In the genomic region with DNA sequence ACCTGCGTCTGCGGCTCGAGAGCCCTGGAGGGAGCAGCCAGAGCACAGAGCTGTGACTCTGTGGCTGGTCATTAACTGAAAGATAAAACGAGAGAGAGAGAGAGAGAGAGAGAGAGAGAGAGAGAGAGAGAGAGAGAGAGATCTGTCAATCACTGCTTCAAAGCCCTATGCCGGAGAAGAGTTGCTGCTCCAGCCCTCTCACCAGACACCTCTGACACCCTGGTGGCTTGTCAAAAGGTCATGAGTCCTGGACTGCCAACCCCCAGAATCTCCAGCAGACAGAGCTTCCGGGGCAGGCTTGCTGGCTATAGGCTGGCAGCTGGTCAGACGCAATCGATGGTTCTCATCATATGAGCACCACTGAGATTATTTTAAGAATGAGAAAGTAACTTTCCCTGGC, we compare ENCODE assay signal across 21 mouse cellular contexts. TPM values are rescaled to one million over a fixed set of nuclear protein-coding genes. Genes with fewer than 3 reads are reported as not detected.
A peak's percentile ranks its signal among the peaks of the same experiment; 100 is the strongest.
DNase-seq lines count a peak whose midpoint lies in the region; ATAC-seq lines count a peak whose summit lies in the region.
"Had no signal": no experiment of that assay in that cellular context is flagged by ENCODE, and none has a peak within 500 bp of the region (broad histone marks: within the 10 kb centered on the region; RNA-seq: fewer than 3 reads in every experiment).

No protein-coding gene starts in this region.

- H3K4me1 ChIP-seq in heart, embryonic 11.5 days (ENCODE audit: control insufficient read depth, insufficient read depth, low read length) = peaks cover 15% of the 10 kb centered on the region
- no peaks in the 10 kb centered on the region for H3K4me1 ChIP-seq in kidney, embryonic 15.5 days
- H3K4me1 ChIP-seq in kidney, embryonic 16.5 days (ENCODE audit: insufficient read depth, low read length) = no peaks in the 10 kb centered on the region

- H3K4me3 ChIP-seq in heart, embryonic 11.5 days (ENCODE audit: low read depth, low read length) = no peak overlapping the region
- no peak overlapping the region for H3K4me3 ChIP-seq in kidney, embryonic 15.5 days (replicated peaks)
- no peak overlapping the region for H3K4me3 ChIP-seq in kidney, embryonic 16.5 days (ENCODE audit: low read length)
- H3K4me3 ChIP-seq: forebrain, embryonic 10.5 days; hindbrain, embryonic 15.5 days; limb, embryonic 13.5 days; midbrain, embryonic 10.5 days had no signal

- 0 out of 2 replicates have a peak, but pooled peaks have one; percentile 1 for ATAC-seq in cerebellum, adult (ENCODE audit: insufficient number of reproducible peaks, low FRiP score, low TSS enrichment)
- ATAC-seq in heart, embryonic 11.5 days (replicated peaks; ENCODE audit: insufficient number of reproducible peaks, low FRiP score, low TSS enrichment) = no peak
- ATAC-seq in kidney, embryonic 15.5 days (replicated peaks; ENCODE audit: low FRiP score) = 0 out of 2 replicates have a peak, but pooled peaks have one; percentile 18
- ATAC-seq in kidney, embryonic 16.5 days (ENCODE audit: low FRiP score, low TSS enrichment) = no peak; the same call in 1 of the 2 replicates
- ATAC-seq: CD4-positive, CD25-positive, alpha-beta regulatory T cell, adult 4 months; forebrain, postnatal 0 days; intestine, embryonic 16.5 days; Patski had no signal

- no peaks in the 10 kb centered on the region for H3K27me3 ChIP-seq in heart, embryonic 11.5 days (ENCODE audit: control insufficient read depth, insufficient read depth, low read length)
- no peaks in the 10 kb centered on the region for H3K27me3 ChIP-seq in kidney, embryonic 15.5 days
- H3K27me3 ChIP-seq in kidney, embryonic 16.5 days (ENCODE audit: insufficient read depth, low read length) = no peaks in the 10 kb centered on the region
- H3K27me3 ChIP-seq: hindbrain, embryonic 15.5 days; limb, embryonic 13.5 days; Patski had no signal

- DNase-seq in cerebellum, adult 9-10 months = no peak
- no peak for DNase-seq in heart, postnatal 14 days
- DNase-seq in testis, postnatal 10 days (ENCODE audit: low spot score) = no peak
- DNase-seq in left cerebral cortex, postnatal 36 days (ENCODE audit: low spot score in 2 of 2) = no peak
- DNase-seq: adrenal gland, postnatal 10 days; embryo, embryonic 11 days; forebrain, postnatal 0 days; right cerebral cortex, postnatal 25 days; thymus, adult 18-20 months had no signal

- 26% methylated on average over 8 of the region's 8 CpGs for WGBS in heart, embryonic 11.5 days (ENCODE audit: insufficient replicate concordance)
- 58% methylated on average over 8 of the region's 8 CpGs for WGBS in kidney, embryonic 15.5 days
- 58% methylated on average over 8 of the region's 8 CpGs for WGBS in kidney, embryonic 16.5 days

- intact Hi-C loops in heart, postnatal 14 days (cut with DNase I) = no loop called here
- intact Hi-C loops in left cerebral cortex, postnatal 36 days (cut with DNase I) = no loop called here

- peak overlapping the region; percentile 14 for H3K4me2 ChIP-seq in heart, embryonic 11.5 days
- no peak overlapping the region for H3K4me2 ChIP-seq in kidney, embryonic 15.5 days
- no peak overlapping the region for H3K4me2 ChIP-seq in kidney, embryonic 16.5 days (replicated peaks; ENCODE audit: low read depth, low read length)
- H3K4me2 ChIP-seq: hindbrain, embryonic 15.5 days; limb, embryonic 13.5 days had no signal

- H3K27ac ChIP-seq in heart, embryonic 11.5 days (ENCODE audit: low read depth, low read length) = peak overlapping the region; percentile 24; the same call in 1 of the 2 replicates
- no peak overlapping the region for H3K27ac ChIP-seq in kidney, embryonic 15.5 days
- H3K27ac ChIP-seq in kidney, embryonic 16.5 days (ENCODE audit: low read length) = no peak overlapping the region
- H3K27ac ChIP-seq: forebrain, embryonic 10.5 days; hindbrain, embryonic 15.5 days; limb, embryonic 13.5 days; macrophage; midbrain, embryonic 10.5 days had no signal

- H3K9ac ChIP-seq in heart, embryonic 11.5 days (ENCODE audit: low read depth, low read length) = no peak overlapping the region
- no peak overlapping the region for H3K9ac ChIP-seq in kidney, embryonic 15.5 days
- no peak overlapping the region for H3K9ac ChIP-seq in kidney, embryonic 16.5 days (replicated peaks; ENCODE audit: low read length)
- H3K9ac ChIP-seq: forebrain, postnatal 0 days; hindbrain, embryonic 15.5 days; limb, embryonic 13.5 days had no signal

- no peaks in the 10 kb centered on the region for H3K36me3 ChIP-seq in heart, embryonic 11.5 days (ENCODE audit: control insufficient read depth, insufficient read depth, low read length)
- H3K36me3 ChIP-seq in kidney, embryonic 15.5 days = no peaks in the 10 kb centered on the region
- no peaks in the 10 kb centered on the region for H3K36me3 ChIP-seq in kidney, embryonic 16.5 days (ENCODE audit: insufficient read depth, low read length)
- H3K36me3 ChIP-seq: forebrain, embryonic 10.5 days; hindbrain, embryonic 15.5 days; midbrain, embryonic 10.5 days had no signal

- no peaks in the 10 kb centered on the region for H3K9me3 ChIP-seq in heart, embryonic 11.5 days (replicated peaks; ENCODE audit: control insufficient read depth, low read length)
- no peaks in the 10 kb centered on the region for H3K9me3 ChIP-seq in kidney, embryonic 15.5 days (replicated peaks)
- no peaks in the 10 kb centered on the region for H3K9me3 ChIP-seq in kidney, embryonic 16.5 days (ENCODE audit: low read length)
- H3K9me3 ChIP-seq: forebrain, embryonic 10.5 days; hindbrain, embryonic 15.5 days; limb, embryonic 13.5 days; midbrain, embryonic 10.5 days had no signal

RNA-seq across cellular contexts. Expression of gene Abca1, which starts 15.7 kb away (rescaled TPM):
- 2.5 and 2.8 TPM in 2 replicates for polyA plus RNA-seq in heart, embryonic 11.5 days (2014; fragmentation: Nextera tagmentation; extraction: Ambion mirVana)
- total RNA-seq in heart, postnatal 14 days (2021) = 10 to 100 TPM; 22.8 to 33.6 TPM
- 3.8 and 4.4 TPM in 2 replicates for polyA plus RNA-seq in kidney, embryonic 15.5 days (2015; fragmentation: Nextera tagmentation; extraction: Ambion mirVana)
- 4.5 and 4.8 TPM in 2 replicates for polyA plus RNA-seq in kidney, embryonic 16.5 days (2015; fragmentation: Nextera tagmentation; extraction: Ambion mirVana)
- 10 to 100 TPM; 15.9 to 19.5 TPM for total RNA-seq in left cerebral cortex, postnatal 36 days (2021)

Comparison
In these comparisons a context has a peak if more than half of its experiments do, and no peak if none do; other contexts are left out.
1. ATAC-seq: peak in cerebellum, adult (single experiment) and kidney, embryonic 15.5 days (single experiment); none in heart, embryonic 11.5 days (single experiment) and kidney, embryonic 16.5 days (single experiment).